Mouse (Mus musculus): ENCODE data around the gene Stk10.
"Not testable (repeated sequence)": the region's sequence is repeated elsewhere in the genome, so short reads cannot be mapped to it uniquely, and the experiment has no call there.

The Stk10 gene

DNA sequence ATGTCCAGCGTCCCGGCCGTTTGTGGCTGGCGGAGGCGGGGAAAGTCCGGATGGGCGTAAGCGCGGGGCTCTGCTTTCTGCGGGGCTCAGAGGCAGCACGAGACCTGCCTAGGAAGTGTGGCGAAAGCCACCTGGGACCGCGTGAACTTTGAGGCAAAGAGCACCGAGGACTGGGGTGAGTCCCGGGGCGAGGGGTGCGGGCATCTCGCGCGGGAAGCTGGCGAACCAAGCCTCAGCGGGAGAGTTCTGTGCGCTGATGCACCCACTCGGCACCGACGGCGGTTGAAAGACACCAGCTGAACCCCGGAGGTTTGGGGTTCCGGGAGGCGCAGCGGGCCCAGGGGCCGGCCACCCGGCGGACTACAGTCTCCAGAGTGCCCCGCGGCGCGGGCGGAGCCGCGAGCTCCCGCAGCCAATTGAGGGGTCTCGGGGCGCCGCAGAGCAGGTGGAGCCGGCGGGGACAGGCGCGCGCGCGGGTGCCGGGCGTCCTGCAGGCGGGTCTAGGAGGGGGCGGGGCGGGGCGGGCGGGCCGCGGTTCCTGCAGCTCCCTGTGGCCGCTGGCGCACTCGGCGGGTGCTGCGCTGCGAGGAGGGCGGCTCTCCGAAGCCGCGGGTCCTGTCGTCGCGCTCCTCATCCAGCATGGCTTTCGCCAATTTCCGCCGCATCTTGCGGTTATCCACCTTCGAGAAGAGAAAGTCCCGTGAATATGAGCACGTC, at the start of gene Stk10:
Stk10 (plus strand) TSS at position 541 of the 717 bp plus-strand sequence.
- peak; percentile 88 to 89 for DNase-seq (ENCODE audit: low spot score in 2 of 2)

DNA sequence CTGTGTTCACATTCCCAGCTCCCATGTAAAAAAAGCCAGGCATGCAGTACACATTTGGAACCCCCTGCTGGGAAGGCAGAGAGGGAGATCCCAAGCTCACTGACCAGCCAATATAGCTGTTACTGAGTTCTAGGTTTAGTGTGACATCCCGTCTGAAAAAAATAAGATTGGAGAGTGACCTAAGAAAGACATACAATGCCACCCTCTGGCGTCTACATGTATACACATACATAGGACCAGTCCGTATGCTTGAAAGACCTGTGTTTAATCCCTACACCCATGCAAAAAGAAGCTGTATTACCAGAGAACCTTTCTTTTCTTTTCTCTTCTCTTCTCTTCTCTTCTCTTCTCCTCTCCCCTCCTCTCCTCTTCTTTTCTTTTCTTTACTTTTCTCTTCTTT, 47.8 kb upstream of the Stk10 start:
- DNase-seq (ENCODE audit: low spot score in 2 of 2), result no peak

DNA sequence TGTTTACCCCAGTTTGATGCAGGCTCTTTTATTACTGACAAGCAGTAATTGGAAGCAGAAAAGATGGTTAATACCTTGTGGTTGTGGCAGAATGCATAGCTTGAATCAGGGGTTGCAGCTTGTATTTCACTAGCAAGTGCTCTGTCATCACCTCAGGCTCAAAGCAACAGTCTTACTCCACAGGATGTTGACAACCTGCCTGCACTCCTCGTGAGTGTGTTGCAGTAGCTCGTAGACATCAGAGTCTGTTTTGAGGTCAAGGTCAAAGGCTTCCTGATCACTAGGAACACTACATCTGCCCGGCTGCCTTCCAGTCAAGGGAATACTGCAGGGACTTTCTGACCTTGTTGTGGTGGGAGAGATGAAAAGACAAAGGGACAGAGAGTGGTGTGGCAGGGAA, 46.5 kb upstream of the Stk10 start:
- no peak for DNase-seq (ENCODE audit: low spot score in 2 of 2)

DNA sequence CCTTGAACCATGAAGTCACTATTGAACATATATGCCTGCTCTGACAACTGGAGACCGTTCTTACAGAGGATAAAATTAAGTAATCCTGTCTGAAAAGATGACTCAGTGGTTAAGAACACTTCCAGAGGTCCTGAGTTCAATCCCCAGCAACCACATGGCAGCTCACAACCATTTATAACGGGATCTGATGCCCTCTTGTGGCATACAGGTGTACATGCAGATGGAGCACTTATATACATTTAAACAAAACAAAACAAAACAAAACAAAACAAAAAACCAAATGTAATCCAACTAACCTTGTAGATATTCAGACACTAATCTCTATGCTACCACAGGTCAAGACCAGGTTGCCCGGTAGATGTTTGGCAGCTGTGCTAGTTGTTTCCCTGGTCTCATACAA, 45.6 kb upstream of the Stk10 start:
- no peak for DNase-seq (ENCODE audit: low spot score in 2 of 2)

DNA sequence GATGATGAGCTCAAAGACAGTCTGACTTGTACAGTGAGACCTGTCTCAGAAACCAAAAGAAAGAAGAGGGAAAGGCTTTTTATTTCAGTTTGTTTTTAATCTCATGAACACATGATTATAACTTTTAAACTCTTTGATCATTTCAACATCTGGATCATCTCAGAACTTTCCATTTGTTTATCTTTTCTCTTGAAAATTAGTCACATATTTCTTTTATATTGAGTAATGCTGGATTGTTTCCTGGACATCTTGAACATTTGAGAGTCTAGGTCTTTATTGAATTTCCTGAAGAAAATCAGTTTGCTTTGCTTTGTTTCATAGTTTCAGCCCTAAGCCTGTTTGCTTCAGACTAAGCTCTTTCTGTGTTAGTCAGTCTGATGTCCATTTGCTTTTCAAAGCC, 44.8 kb upstream of the Stk10 start:
- DNase-seq (ENCODE audit: low spot score in 2 of 2), result no peak

DNA sequence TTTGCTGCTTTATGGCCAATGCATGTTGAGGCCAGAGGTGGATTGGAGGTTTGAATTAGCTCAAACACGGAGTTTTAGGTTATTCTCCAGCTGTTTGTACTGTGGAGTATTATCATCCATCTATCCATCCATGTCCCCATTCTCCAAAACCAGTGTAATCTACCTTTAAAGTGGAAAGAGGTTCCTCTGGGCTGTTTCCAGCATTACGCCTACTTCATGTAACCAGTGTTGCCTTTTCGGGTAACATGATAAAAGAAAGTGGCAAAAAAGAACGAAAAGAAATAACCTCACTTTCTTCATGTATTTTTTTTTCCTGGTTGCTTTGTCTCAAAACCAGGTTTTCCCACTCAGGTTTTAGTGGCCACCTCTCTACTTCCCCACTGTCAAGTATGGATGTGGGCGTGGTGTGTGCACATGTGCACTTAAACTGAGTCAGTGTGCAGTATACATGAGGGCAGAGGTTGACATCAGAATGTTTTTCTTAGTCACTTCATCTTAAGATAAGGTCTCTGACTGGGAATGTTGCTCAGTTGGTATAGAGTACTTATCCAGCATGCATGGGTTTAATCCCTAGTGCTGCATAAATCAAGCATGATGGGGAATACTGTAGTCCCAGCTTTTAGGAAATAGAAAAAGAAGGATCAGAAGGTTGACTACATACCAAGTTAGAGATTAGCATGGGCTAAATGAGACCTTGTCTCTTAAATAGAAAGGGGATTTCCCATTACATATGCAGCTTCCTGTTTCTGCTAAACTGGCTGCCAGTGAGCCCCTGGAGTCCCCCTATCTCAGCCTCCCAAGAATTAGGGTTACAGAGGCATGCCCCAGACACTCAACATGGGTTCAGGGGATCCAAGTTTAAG, 44.1 kb upstream of the Stk10 start:
- DNase-seq (ENCODE audit: low spot score in 2 of 2), result no peak

DNA sequence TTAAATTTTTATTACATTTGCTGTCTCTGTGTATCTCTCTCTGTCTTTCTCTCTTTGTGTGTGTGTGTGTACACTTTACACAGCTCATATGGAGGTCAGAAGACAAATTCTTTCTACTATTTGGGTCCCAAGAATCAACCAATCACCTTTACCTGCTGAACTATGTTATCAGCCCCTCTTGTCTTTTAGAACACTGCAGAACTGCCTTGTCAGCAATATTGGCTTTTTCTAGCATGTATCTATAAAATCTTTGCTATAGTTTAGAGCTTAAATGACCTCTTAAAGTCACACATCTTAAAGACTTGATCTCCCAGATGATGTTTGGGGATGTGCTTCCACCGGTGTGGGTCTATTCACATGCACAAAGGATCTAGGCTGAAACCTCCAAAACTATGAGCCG, 42.0 kb upstream of the Stk10 start:
- no peak for DNase-seq (ENCODE audit: low spot score in 2 of 2)

DNA sequence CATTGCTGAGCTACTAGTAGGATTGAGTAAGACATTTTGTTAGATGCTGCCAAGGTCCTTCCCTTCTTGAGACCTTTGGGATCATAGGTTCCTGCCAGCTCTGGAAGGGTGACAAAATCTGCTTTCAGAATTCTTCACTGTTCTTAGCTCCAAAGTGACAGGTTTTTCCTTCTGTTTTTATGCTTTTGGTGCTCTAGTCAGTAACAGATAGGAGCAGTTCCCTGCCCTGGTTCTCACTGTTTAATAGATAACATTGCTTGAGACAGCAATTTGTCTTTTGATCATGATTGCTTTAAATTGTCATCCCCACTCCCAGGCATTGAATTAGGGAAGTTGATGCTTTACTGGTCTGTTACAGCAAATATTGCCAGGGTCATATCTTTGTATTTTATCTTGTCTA, 39.8 kb upstream of the Stk10 start:
- DNase-seq (ENCODE audit: low spot score in 2 of 2), result no peak

DNA sequence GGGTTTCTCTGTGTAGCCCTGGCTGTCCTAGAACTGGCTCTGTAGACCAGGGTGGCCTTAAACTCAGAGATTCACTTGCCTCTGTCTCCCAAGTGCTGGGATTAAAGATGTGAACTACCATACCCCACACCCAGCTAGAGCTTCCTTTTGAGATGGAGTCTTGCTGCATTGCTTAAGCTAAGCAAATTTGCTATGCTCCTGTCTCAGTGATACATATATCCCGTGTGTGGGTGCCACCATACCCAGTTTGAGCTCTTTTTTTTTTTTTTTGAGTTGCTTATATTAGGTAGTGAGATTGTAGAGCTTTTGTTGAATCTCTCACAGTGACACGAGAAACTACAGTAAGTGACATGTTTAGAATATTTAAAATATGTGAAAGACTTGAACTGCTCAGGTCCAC, 37.8 kb upstream of the Stk10 start:
- no peak for DNase-seq (ENCODE audit: low spot score in 2 of 2)

DNA sequence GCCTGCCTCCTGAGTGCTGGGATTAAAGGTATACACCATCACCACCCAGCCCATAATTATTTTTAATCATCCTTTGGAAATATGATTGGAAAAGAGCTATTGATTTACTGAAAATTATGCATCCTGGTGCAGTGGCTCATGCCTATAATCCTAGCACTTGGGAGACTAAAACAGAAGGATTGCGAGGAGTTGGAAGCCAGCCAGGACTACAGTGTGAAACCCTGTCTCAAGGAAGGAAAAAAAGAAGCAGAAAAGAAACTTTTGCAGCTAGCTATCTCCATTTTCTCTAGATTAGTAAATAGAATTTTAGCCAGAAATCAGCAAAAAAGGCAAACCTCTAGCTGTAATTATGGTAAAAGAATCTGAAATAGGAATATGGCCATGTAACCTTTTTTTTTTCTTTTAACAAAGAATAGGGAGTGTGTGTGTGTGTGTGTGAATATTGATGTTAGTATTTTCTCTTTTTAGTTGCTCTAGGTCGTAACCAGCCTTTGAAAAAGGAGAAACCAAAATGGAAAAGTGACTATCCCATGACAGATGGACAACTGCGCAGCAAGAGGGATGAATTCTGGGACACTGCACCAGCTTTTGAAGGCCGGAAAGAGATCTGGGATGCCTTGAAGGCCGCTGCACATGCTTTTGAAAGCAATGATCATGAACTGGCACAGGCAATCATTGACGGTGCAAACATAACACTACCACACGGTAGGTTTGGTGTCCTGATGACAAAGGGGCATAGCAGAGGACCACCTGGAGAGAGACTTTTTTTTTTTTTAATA, 34.2 kb upstream of the Stk10 start:
- DNase-seq (ENCODE audit: low spot score in 2 of 2), result peak; percentile 55 to 60

DNA sequence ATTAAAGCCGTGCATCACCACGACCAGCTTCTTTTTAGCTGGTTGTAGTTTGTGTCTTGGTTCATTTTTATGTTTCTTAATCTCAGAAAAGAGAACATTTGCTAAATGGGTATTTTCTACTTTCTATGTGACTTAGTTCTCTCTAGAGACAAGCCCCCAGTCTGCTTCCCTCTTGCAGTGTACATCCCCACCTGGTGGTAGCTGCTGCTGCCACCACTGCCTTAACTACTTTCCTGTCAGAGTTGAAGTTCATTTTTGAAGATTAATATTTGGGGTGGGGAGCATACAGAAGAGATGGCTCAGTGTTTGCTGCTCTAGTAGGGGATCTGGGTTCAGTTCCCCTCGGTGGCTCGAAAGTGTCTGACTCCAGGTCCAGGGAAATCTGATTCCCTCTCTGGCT, 33.2 kb upstream of the Stk10 start:
- no peak for DNase-seq (ENCODE audit: low spot score in 2 of 2)

DNA sequence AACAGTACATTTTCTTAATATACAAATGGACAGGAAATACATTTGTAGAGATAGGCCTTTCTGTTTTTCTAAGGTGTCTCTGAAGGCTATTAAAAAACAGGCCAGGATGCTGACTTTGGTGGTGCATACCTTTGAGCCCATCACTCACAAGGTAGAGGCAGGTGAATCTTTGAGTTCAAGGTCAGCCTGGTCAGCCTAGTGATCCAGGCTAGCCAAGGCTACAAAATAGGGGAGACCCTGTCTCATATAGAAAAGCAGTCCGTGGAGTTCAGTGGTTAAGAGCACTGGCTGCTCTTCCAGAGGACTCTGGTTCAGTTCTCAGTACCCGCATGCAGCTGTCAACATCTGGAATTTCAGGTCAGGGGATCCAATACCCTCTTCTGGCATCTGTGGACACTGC, 29.4 kb upstream of the Stk10 start:
- no peak for DNase-seq (ENCODE audit: low spot score in 2 of 2)

DNA sequence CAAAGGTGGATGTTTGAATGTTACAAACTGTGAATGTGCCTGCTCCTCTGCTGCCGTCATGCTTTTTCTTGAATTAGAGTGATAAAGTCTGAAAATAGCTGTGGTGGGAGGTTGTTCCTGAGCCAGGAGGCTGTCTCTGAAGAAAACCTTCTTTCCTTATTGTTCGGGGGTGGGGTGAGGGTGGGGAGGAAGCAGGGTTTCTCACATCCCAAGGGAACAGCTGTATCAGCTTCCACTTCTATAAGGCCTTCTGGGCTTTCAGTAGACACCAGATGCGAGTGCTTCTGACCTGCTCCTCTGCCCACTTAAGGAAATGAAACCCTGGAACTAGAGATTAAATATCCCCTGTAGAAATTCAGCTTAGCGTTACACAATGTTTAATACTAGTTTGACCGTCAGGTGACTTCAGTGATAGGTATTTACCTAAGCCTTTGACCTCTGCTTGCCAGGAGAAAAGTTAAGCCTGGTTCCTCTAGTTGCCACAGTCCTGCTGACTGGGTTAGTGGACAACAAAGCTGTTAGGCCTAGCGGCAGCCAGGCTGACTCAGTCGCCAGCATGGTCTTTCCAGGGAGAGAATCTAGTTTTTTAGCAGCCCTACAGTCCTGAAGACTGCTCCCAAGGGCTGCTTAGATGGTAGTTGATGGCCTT, 27.9 kb upstream of the Stk10 start:
- peak in 1 of 2 experiments; percentile 45 for DNase-seq (ENCODE audit: low spot score in 2 of 2)

DNA sequence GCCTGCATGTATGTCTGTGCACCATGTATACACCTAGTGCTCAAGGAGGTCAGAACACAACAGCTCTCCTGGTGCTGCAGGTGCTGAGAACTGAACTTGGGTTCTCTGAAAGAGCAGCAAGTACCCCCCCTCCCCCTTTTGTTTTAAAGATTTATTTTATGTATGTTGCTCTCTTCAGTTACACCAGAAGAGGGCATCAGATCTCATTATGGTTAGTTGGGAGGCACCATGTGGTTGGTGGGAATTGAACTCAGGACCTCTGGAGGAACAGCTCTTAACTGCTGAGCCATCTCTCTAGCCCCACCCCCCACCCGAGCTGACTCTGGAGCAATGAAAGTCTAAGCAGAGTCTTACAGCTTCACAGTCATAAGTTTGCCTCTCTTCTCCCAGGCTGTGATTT, 22.2 kb upstream of the Stk10 start:
- DNase-seq (ENCODE audit: low spot score in 2 of 2), result no peak

DNA sequence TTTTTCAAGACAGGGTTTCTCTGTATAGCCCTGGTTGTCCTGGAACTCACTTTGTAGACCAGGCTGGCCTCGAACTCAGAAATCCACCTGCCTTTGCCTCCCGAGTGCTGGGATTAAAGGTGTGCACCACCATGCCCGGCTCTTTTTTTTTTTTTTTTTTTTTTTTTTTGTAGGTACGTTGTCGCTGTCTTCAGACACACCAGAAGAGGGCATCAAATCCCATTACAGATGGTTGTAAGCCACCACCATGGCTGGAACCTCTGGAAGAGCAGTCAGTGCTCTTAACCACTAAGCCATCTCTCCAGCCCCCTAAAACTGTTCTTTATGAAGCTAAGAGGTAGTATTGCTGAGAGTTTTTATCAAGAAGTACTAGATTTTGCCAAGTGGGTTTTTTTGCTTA, 18.3 kb upstream of the Stk10 start:
- not testable (repeated sequence) for DNase-seq (ENCODE audit: low spot score in 2 of 2)

DNA sequence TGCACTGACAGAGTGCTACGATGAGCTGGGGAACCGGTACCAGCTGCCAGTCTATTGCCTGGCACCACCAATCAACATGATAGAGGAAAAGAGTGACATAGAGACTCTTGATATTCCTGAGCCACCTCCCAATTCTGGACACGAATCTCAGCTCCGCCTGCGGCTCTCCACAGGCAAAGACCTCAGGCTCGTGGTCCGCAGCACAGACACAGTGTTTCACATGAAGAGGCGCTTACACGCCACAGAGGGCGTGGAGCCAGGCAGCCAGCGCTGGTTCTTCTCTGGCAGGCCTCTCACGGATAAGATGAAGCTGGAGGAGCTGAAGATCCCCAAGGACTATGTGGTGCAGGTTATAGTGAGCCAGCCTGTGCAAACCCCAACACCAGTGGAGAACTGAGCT, 17.0 kb upstream of the Stk10 start:
- no peak for DNase-seq (ENCODE audit: low spot score in 2 of 2)

DNA sequence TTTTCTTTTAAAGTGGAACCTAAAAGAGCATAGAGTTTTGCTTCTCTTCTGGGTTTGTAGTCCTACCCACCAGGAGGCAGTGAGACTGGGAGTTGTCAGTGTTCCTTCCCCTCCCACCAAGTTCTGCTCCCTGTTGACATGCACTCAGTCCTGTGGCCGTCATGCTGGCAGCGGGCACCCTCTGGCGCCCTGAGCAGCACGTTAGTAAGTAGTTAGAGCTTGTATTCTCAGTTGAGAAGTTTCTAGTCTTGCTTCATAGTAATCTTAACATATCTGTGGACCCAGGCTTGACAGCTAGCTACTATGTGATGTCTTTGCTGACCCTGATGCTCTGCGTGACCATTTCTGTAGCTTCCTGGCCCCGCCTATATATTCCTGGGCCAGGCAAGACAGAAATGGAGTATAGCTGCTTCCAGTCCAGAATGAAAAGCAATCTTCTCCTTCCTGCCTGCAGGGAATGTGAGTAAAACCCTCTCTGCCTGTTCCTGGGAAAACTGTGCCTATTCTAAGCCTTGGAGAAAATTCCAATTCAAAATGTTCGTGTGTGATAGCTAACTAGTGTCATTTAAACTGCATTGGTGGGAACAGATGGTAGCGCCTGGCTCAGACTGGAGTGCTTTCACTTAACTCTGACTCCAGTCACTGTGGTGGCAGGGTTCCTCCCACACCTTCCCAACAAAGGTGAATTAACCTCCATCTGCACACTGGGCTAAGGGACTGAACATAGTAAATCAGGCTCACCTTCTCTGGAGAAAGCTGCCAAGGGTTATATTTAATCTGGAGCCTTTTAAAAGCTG, 16.0 kb upstream of the Stk10 start:
- DNase-seq (ENCODE audit: low spot score in 2 of 2), result peak; percentile 46 to 65

DNA sequence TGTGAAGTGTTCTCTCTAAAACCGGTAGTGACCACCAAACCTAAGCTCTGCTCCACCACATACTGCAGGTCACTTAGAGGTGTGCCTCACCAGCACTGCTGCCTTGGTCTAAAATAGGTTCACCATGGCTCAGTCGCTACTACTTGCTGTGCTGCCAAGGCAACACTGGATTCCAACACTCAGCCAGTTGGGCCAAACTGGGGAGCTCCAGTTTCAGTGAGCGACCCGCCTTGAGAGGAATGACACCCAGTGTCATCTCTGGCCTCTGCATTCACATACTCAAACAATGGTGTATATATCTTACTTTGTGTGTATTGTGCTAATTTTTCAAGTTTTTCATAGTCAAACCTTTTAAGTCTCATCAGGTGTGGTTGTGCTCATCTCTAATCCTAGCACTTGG, 14.3 kb upstream of the Stk10 start:
- no peak for DNase-seq (ENCODE audit: low spot score in 2 of 2)

DNA sequence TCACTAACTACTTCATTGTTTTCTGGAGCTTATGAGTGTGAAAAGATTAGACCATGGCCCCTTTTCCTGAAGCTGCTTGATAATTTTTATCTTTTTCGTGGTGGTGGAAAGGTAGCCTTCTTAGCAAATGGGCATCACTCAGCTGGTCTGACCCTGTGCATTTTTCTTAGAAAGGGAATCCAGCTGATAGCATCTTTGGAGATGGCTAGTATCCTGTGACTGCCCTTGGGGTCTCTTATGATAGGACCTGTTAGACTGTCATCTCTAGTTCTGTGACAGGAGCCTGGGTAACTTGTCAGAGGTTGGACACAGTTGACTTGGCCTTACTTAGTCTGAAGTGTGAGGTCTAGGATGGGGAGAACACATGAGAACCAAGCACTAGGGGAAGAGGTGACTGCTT, 13.8 kb upstream of the Stk10 start:
- DNase-seq (ENCODE audit: low spot score in 2 of 2), result no peak

DNA sequence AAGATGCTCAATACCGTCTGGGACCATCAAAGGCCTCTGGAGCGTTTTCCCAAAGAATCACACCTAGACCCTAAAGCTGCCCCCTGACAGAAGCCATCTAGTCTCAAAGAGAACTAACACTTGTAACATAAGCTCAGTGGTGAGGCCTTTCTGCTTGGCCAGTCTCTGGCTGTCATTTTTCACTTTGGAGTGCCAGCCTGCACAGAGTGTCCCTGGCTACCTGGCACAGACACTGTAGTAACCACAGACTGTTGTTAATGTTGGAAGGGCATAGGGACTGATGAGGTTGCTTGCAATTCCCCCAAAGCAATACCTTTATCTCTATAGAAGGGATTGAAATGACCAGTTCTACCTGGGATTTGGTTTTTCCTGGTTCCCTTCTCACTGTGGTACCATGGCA, 11.9 kb upstream of the Stk10 start:
- no peak for DNase-seq (ENCODE audit: low spot score in 2 of 2)

Measured in right cerebral cortex, postnatal 36 days (tissue).